Mouse (Mus musculus) embryo, embryonic 9.5 days (tissue): Measurements from ENCODE around the gene Ddx55.

Experiments used
- DNase-seq: peaks from one replicate; pipeline ENCODE4 v3.0.0-alpha.2; 2017; ENCODE audit errors: extremely low spot score

Ddx55 gene

GRCm38 (mm10) chr5:124610965-124611364 lies 58.3 kb downstream of the Ddx55 start:
- DNase-seq, result no peak

GRCm38 (mm10) chr5:124614709-124615108 lies 62.0 kb downstream of the Ddx55 start:
- DNase-seq, result no peak

- DNase-seq, result no peak
Observed at GRCm38 (mm10) chr5:124618711-124619110, 66.0 kb downstream of the Ddx55 start.
